Mouse (Mus musculus) kidney, postnatal 14 days (tissue): ENCODE data around the gene Gm42715.

Experiments
- DNase-seq: peaks from one replicate; pipeline ENCODE4 v3.0.0; 2022; ENCODE audit warnings: mixed read lengths

The Gm42715 gene

DNA sequence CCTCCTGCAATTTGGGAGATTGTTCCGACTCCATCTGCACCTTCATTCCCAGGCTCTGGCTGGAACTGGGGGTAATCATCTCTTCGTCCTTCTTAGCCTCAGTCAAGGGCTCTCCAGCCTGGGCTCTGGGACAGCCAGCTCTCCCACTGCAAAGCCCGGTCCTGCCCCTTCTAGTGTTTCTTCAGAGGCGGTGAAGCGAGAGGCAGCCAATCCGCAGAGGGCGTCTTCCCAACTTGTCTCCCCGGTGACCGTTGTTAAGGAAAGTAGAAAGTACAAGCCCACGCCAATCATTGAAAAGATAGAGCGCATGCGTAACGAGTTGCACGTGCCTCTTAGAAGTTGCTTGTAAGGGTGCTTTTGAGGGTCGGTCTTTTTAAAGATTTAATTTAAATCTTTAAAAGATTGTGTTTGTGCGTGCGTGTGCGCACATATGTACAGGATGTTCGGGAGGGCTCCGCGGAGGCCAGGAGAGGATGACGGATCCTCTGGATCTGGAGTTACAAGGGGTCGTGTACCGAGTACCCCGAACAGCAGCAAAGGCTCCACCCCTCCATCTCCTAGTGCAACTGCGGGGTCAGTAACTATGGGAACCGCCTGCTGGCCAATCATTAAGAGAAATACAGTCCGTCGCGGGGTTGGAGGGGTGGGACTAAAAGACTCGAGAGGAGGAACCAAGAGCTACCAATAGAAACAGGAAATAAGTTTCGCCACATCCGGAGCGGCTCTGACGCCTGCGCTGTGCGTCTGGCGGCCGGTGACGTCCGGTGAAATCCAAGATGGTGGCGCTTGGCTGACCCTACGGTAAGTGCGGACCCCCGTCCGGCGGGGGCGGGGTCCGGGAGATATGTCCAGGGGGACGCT lies 68.9 kb downstream of the Gm42715 start, which contains the start of the genes Ccdc189 and Rnf40:
Ccdc189 (minus strand) TSS at position 585 of the 861 bp plus-strand sequence.
Rnf40 (plus strand) TSS at position 757 of the 861 bp plus-strand sequence.
- DNase-seq = peak; percentile 97

GRCm38 (mm10) chr7:127588901-127589300 lies 69.5 kb downstream of the Gm42715 start:
- no peak for DNase-seq

DNA sequence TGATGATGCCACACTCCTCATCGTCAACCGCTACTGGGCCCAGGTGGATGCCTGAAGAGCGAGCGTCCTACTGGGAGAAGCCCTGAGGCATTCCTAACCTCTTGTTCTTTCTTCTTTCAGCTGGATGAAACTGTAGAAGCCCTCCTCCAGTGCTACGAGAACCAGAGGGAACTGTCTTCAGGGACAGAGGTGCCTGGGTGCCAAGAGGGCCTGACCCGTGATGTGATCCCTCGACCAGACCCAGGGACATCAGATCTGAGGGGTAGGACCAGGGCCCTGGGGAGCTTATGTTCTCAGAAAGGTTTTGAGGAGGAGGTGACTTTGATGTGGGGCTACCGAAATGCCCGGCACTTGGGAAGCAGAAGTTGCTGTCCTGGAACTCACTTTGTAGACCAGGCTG lies 70.3 kb downstream of the Gm42715 start:
- no peak for DNase-seq

GRCm38 (mm10) chr7:127591108-127591507 lies 71.7 kb downstream of the Gm42715 start:
- no peak for DNase-seq

GRCm38 (mm10) chr7:127592575-127592974 lies 73.2 kb downstream of the Gm42715 start:
- no peak for DNase-seq

DNA sequence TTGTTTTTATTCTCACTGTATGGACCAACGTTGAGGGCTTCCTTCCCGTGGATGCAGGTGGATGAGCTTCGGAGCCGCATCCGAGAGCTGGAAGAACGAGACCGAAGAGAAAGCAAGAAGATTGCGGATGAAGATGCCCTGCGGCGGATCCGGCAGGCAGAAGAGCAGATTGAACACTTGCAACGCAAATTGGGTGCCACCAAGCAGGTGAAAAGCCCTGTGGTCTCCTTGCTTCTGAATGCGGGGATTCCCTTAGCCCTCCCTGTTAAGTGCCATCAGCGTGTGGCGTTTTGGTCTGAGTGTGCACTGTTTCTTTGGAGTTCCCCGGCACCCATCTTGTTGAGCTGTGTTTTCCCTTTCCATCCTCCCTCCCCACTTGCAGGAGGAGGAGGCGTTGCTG lies 77.4 kb downstream of the Gm42715 start:
- no peak for DNase-seq

- no peak for DNase-seq
Observed at GRCm38 (mm10) chr7:127600612-127601011, 81.2 kb downstream of the Gm42715 start.

DNA sequence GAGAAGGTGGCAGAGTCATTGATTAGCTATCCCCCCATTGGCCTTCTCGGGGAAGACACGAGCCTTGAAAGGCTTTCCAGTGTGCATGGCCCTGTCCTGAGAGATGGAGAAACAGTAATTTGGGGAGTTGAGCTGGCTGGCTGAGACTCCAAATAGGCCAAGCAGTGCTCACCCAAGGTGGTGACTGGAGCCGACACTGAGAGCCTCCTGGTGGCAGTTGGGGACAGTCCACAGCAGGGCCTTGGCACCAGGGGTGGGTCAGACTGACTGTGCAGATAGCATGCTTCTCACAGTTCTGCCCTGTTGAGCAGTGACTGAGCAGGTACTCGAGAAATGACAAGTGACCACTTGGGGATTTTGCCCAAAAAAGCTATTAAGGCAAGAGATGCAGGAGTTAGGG lies 82.4 kb downstream of the Gm42715 start:
- no peak for DNase-seq

DNA sequence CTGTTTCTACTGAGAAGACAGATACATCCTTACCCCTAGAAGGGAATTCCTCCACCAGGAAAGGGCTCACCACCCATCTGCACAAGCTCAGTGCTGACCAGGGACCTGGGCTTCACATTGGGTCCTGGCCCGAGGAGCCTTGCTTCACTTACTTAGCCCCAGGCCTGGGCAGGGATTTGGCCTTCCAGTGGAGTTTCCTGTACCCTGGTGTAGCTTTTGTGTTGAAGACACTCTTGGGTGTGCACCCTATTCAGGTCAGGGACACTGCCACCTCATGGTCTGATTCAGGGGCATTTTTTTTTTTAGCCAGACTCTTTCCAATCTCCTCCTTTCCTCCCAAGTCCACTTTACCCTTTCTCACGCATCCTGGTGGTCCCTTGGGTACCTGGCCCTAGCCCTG lies 83.5 kb downstream of the Gm42715 start:
- no peak for DNase-seq

DNA sequence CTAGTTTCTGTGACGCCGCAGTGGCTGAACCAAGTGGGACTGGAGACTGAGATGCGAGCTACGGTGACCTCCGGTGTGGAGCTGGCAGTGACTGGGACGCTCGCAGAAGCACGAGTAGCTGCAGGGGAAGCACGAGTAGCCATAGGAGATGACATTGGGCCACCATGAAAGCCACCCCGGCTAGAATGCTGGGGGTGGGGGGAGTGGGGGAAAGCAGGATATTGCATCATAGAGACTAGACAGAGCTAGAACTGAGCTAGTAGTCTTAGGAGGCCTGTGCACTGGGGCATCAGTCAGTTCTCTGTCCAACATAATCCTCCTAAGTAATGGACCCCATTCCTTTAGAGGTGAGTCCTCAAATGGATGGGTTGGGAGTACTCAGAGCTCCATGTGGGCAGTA lies 84.9 kb downstream of the Gm42715 start:
- no peak for DNase-seq

DNA sequence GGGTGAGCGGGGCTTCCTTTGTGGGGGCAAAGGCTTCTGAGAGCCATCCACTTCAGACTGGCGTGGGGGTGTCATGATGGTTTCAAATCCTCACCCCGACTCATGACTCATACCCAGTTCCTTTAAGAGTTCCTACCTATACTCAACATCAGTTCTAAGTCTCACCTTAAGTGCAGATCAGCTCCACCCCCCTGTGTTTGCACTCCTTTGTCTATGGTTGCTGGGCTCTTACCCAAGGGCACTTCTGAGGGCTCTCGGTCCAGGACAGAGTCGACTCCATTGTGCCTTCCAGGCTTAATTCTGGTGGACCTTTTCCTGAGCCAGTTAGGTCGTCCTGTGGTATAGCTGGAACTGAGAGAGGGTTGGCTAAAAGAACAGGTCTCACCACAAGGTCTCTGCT lies 87.8 kb downstream of the Gm42715 start:
- no peak for DNase-seq

DNA sequence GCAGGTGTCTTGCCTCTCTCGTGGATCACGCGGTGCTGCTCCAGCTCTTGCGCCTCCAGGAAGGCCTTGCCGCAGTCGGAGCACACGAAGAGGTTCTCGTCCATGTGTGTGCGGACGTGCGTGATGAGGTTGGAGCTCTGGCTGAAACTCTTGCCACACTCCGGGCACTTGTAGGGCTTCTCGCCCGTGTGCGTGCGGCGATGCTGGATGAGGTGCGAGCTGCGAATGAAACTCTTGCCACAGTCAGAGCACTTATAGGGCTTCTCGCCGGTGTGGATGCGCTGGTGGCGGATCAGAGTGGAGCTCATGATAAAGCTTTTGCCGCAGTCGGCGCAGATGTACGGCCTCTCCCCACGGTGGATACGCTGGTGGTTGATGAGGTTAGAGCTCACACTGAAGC lies 91.6 kb downstream of the Gm42715 start:
- no peak for DNase-seq

DNA sequence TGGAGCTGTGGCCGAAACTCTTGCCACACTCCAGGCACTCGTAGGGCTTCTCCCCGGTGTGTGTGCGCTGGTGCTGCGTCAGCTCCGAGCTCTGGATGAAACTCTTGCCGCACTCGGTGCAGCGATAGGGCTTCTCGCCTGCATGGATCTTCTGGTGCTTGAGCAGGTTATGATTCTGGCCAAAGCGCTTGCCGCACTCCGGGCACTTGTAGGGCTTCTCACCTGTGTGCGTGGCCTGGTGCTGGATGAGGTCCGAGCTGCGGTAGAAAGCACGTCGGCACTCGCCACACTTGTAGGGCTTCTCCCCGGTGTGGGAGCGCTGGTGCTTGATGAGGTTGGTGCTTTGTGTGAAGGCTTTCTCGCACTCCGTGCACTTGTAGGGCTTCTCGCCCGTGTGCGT lies 92.2 kb downstream of the Gm42715 start:
- no peak for DNase-seq

GRCm38 (mm10) chr7:127613501-127613900 lies 94.1 kb downstream of the Gm42715 start:
- DNase-seq = peak; percentile 32

DNA sequence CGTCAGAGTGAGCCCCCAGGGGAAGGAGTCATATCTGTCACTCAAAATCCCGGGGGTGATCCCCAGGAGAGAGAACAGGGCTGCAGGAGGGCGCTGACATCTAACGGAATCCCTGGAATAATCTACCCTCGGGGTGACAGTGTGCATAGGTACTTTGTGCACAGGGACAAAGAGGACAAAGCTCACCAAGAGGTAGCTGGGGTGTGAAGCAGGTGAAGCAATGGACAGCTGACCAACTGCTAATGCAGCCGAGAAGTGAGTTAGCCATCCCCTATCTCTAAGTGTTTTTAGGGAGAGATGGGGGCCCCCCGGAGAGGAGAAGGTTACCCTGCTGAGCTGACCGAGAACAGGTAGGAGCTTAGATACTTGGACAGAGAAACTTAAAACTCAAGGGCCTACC lies 94.7 kb downstream of the Gm42715 start:
- peak; percentile 29 for DNase-seq

DNA sequence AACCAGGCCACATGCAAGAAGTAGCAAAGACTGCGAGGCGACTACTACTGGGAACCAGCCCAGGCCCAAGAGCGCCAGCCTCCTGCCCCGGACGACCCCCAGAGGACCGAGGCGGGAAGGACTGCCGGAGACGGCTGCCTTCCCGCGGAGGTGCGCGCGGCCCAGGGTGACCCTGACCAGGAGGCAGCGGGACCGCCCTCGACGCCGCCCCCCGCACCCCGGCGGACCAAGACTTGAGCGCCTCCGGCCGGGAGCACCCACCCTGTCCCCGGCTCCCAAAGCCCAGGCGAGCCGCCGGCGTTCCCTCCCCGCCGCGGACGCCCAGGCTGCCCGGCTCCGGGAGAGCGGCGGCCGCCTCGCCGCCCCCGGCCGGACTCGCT lies 95.1 kb downstream of the Gm42715 start:
- DNase-seq = peak; percentile 82

DNA sequence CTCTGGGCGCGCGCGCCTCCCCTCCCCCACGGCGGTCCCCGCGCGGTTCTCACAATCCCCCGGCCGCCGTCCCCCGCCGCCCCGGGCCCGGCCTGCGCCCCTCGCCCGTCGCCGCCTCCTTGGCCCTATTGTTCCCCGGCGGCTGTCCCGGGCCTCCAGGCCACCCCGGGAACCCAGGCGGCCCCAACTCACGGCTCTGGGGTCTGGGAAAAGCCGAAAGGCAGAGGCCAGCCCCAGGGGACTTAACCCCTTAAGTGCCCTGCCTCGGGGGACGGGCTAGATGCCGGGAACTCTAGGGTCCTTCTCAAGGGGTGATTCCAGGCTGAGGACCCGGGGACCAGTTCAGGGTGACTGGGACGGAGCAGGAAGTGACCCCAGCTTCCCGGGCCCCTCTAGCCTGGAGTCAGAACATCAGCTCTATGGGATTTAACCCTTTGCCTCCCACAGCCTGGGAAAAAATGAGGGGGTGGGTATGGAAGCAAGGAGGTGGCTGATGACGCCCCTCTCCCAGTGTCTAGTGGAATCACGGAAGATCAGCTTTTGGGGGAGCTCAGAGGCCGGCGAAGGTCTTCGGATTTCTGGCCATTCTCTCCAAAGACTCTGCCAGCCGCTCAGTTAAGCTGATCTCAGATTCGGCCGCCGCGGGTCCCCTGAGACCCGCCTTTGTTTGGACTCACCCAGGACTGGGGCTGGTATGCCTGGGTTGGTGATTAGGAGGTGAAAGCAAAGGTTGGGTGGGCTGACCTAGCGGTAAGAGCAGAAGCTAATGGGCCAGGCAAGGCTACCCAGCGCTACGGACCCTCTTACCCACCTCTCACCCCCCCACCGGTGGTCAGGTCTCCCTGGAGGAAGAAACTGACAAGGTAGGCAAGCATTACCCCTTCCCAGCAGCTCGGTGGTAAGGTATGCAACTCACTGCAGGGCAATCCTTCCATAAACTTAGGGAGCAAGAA lies 95.8 kb downstream of the Gm42715 start, which contains the start of gene Zfp629:
Zfp629 (minus strand) TSS at position 907 of the 953 bp plus-strand sequence.
- peak; percentile 85 for DNase-seq

DNA sequence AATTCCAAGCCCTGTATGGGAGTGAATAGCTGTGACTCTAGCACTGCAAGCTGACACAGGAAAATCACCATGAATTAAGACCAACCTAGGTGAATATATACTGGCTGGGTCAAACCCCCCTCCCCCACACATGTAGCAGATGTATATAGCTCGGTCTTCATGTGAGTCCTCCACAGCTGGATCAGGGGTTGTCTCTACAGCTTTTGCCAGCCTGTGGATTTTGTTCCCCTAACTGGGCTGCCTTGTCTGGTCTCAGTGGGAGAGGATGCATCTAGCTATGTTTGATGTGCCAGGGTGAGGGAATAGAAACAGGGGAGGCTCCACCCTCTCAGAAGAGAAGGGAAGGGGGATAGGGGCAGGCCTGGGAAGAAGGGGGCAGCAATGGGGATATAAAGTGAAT lies 97.0 kb downstream of the Gm42715 start:
- DNase-seq = no peak
